ENCODE assay signal across 11 mouse cellular contexts in genomic region chr19:48298384-48298783, GRCm38 (mm10).
A peak's percentile ranks its signal among the peaks of the same experiment; 100 is the strongest.
DNase-seq lines count a peak whose midpoint lies in the region.
"Had no signal": no experiment of that assay in that cellular context is flagged by ENCODE, and none has a peak within 500 bp of the region (broad histone marks: within the 10 kb centered on the region; RNA-seq: fewer than 3 reads in every experiment).

No protein-coding gene starts in this region.

- intact Hi-C loops in left cerebral cortex, postnatal 4 days (cut with DNase I) = no loop called here
- intact Hi-C loops in left cerebral cortex, postnatal 14 days (cut with DNase I) = no loop called here

- DNase-seq in cerebellum, postnatal 14 days = peak; percentile 20 to 31
- no peak for DNase-seq in cerebellum, postnatal 36 days
- peak; percentile 15 for DNase-seq in left cerebral cortex, postnatal 4 days
- no peak for DNase-seq in left cerebral cortex, postnatal 14 days (ENCODE audit: low spot score in 2 of 2)
- DNase-seq: adrenal gland, adult 2 months; adrenal gland, postnatal 10 days; adrenal gland, postnatal 25 days; cerebellum, adult 11-12 months; cerebellum, adult 2 months; cerebellum, adult 9-10 months; embryo, embryonic 11 days had no signal

Comparison
In these comparisons a context has a peak if more than half of its experiments do, and no peak if none do; other contexts are left out.
1. DNase-seq: peak in cerebellum, postnatal 14 days (2 of 2) and left cerebral cortex, postnatal 4 days (single experiment); none in cerebellum, postnatal 36 days (0 of 2) and left cerebral cortex, postnatal 14 days (0 of 2).